Mouse (Mus musculus) liver (tissue): ENCODE data around the gene Sept10.

Experiments used
- DNase-seq: peaks from one replicate; pipeline ENCODE4 v3.0.0-alpha.2; 2020; ENCODE audit warnings: mixed read lengths

Gene Sept10

DNA sequence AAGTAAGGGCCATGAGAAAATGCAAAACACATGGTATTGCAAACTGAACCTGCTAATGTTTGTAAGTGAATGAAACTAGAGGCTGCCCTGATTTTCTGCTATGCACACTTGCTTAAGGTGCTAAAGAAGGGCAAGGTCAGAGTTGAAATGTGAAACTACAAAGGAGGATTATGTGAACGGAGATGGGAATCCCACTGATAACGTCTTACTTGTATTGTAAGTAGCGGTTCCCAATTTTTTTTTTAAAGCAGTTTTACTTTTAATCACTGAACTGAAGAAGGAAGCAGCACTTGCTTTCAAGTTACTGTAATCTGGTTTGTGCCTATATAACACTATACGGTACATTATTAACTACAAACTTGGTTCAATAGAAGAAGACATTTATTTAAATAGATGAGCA lies 2.2 kb upstream of the Sept10 start:
- DNase-seq = no peak

- DNase-seq = no peak
These were observed 1.7 kb upstream of the Sept10 start for GRCm38 (mm10) chr10:59223301-59223700.

- DNase-seq = no peak
These were observed 839 bp upstream of the Sept10 start for GRCm38 (mm10) chr10:59222271-59223101.

GRCm38 (mm10) chr10:59220824-59221472 lies 699 bp downstream of the Sept10 start:
- DNase-seq = no peak

GRCm38 (mm10) chr10:59200011-59200410 lies 21.6 kb downstream of the Sept10 start:
- DNase-seq = no peak

- no peak for DNase-seq
These were observed 24.9 kb downstream of the Sept10 start for GRCm38 (mm10) chr10:59196763-59197162.

DNA sequence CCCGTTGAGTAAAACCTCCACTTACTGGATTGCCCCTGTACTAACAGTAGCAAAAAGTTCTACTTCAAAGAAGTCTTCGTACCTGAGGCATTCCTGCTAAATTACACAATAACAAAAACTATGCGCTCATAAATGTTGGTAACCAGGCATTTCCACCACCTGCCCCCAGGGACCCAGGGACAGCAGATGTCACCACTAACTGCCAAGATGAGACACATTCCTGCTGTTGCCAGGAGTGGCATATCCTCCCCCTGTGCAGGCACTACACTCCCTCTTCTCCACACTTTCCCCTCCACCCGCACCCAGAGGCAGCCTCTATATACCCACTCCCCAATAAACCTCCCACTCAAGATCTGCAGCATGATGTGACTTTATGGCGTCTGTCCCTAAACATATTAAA lies 26.8 kb downstream of the Sept10 start:
- DNase-seq = no peak

DNA sequence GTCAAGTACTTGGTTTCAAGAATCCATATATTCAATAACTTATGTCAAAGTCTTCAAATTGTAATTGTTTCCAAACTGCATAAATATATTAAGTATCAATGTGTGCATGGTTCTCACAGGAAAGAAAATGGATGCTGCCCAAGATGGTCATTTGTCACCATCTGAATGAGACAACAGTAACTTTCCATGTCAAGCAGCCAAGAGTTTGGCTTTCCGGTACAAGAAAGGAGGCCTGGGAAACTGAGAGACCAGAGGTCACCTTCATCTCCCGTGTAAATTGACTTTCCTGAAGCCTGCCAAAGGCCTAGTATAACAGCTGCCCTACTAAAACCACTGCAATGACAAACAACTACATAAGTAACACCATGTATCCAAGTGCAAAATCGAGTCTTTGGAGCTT lies 39.3 kb downstream of the Sept10 start:
- no peak for DNase-seq

GRCm38 (mm10) chr10:59179620-59180019 lies 42.0 kb downstream of the Sept10 start:
- no peak for DNase-seq

DNA sequence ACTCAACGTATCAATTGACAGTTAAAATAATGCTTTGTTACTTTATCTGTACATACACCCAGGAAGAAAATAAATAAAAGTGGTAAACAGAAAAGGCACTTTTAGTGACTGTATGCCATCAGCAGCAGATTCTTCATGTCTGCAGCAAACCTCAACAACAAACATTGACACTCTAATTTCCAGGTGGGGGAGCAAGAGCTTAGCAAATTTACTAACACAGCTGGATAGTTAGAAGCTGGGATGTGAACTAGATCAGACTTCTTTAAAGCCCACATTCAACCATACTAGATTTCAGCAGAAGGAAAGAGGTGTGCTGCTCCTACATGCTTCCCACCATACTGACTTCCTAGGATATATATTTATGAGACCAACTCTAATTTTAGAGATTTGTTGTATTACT lies 49.1 kb downstream of the Sept10 start:
- no peak for DNase-seq

DNA sequence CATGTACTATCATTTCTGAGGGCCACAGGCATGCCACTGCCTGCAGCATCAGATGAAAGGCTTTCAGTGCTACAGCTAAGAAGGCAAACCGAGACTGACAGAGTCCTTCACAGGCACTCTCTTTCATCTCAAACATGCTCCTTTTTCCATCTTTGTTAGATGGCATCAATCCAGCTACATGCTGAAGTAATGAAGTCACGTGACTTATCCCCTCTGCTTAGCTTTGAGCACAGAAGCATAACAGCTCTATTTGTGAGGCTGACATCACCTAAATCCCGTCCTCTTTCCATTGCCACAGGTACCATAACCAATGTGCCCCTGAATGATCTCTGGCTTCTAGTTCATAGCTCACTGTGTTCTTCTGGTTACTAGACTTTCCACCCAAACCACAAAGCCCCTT lies 50.6 kb downstream of the Sept10 start:
- no peak for DNase-seq

DNA sequence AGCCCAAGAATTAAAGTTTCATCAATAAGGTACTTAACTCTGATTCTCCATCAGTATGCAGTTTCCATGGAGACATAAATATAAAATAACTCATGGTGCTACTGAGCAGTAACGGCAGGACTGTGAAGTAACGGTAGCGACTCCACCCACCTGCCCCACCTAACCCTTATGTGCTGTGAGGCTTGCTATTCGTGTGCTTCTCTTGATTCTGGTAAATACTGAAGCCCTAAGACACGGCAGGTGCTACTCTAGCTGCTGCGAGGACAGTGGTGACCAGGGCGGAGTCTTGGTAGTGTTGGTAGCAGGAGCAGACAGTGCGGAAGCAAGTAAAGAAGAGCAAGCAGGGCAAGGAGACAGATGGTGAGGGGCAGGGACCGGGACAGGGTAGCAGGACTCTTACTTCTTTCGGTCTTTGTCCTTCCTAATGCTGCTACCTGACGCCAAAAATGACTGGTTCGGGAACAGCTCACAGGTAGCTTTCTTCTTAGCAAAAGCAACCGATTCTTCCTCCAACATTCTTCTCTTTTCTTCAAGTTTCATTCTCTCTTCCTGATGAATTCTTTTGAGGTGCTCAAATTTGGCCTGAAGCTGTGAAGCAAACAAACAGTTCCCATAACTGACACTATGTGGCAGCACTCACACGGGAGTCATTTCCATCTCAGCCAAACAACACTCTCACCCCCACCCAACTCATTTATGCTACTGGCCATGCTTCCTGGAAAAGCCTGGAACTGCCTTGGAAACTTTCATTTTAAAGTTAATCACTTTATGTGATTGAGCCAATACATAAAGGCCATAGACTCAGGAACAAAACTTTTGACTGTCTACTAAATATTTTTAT lies 55.3 kb downstream of the Sept10 start:
- peak; percentile 30 for DNase-seq

- DNase-seq = peak; percentile 53
These were observed 59.3 kb downstream of the Sept10 start for GRCm38 (mm10) chr10:59162185-59162897.

- no peak for DNase-seq
These were observed 63.0 kb downstream of the Sept10 start for GRCm38 (mm10) chr10:59158627-59159026.

- DNase-seq = no peak
These were observed 69.0 kb downstream of the Sept10 start for GRCm38 (mm10) chr10:59152544-59153081.

GRCm38 (mm10) chr10:59150938-59151657 lies 70.5 kb downstream of the Sept10 start:
- DNase-seq = no peak

- no peak for DNase-seq
These were observed 71.7 kb downstream of the Sept10 start for GRCm38 (mm10) chr10:59149956-59150383.

GRCm38 (mm10) chr10:59133478-59134009 lies 88.1 kb downstream of the Sept10 start:
- DNase-seq = no peak

DNA sequence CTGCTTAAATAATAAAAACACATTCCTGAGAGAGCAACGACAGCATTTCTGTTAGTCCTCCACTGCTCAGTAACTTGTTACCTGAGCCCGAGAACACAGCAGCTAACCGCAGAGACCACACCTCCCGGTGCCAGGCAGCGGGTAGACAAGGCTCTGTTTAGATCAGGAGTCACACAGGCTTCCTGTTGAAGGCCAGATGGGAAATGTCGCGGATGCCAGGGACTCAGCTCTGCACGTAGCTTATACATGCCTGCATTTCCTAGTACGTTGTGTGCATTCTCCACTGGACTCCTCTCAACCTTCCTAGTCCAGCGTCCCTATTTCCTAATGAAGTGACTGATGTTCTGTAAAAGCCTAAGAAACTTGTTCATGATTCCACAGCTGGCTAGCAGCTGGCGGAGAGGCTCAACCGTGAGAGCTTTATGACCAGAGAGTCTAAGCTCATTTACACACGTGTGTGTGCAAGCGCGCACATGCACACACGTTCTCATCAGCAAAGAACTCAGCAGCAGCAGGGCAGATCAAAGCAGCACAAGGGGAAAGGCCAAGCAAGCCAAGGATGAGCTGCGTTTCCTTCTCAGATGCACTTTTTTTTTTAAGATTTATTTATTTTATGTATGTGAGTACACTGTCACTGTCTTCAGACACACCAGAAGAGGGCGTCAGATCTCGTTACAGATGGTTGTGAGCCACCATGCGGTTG lies 89.6 kb downstream of the Sept10 start:
- DNase-seq = peak; percentile 12

DNA sequence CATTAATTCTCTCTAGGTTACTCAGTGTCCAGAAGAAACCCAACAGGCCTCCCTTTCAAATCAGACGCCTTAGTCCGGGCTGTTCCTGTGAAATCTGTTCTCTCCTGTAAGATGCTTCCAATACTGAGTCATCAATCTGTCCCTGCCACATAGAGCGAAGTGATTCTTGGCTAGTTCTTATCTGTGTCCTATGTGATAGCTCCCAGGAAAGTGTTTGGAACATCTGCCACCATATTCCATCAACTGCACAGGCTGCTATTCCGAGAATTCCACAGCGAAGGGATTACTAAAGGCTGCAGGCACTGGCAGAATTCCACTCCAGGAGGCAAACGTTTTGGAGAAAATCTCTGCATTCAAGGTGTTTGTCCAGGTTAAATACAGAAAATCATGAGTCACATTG lies 94.0 kb downstream of the Sept10 start:
- no peak for DNase-seq

GRCm38 (mm10) chr10:59125497-59125896 lies 96.2 kb downstream of the Sept10 start:
- no peak for DNase-seq
